Mouse (Mus musculus) gastrocnemius, postnatal 36 days (tissue): ENCODE measurements around the gene Gm26897. TPM values are rescaled to one million over a fixed set of nuclear protein-coding genes. Genes with fewer than 3 reads are reported as not detected.
A peak's percentile ranks its signal among the peaks of the same experiment; 100 is the strongest.

ENCODE experiments used
- DNase-seq, 2 experiments: peaks; one replicate each; pipeline ENCODE4 v3.0.0; 2022
- intact Hi-C: fragments of 180-260 bp; cut with DNase I; formaldehyde crosslinking; loops from one replicate; pipeline ENCODE4 v1.15.1; 2025
- total RNA-seq, 2 experiments: library from RNA; stranded (reverse); gene quantifications; 2 replicates each; pipeline ENCODE4 v1.2.3; 2021

The Gm26897 gene
- total RNA-seq, 2 experiments from 2014 or later = not detected

DNA sequence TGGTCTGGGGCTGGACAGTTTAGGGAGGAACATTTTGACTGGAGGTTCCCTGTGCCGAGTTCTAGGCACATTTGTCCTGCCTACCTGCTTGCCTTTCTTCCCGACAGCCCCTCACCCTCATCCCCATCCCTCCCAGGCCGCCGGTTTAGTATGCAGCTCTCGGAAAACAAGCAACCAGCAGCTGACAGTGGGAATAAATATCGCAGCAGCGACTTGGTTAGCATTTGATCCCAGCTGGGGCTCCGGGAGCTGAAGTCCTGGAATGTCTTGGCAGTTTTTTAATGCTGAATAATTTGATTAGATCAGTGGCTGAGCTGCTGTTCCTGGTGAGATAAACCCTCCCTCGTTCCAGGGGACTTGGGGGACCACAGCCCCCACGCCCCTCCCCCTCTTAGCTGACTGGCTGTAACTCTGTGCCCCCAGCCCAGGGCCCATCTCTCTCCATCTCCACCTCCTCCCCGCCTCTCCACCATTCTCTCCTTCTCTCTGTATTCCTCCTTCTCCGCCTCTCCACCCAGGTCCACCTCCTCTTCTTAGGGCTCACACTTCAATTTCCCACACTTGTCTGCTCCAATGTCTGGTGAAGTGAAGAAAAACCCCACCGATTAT, 8.7 kb downstream of the Gm26897 start:
- DNase-seq = no peak
- intact Hi-C loops = no loop called here

DNA sequence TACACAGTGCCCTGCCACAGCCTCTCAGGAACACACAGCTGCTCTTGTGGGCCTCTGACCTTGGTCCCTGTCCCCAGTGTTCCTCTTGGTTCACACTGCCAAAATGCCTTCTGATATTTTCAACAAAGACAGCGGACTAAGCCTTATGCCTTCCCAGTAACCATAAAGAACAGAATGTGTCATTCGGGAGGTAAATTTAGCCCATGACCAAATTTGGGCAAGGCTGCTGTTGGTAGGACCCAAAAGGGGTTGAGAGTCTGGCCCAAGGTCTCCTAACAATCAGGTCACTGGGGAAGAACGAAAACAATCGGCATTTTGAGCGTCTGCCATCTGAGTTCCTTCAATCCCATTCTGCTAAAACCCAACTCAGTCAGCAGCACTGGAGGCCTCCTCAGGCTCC, 15.9 kb downstream of the Gm26897 start:
- DNase-seq = no peak
- intact Hi-C loops = no loop called here

DNA sequence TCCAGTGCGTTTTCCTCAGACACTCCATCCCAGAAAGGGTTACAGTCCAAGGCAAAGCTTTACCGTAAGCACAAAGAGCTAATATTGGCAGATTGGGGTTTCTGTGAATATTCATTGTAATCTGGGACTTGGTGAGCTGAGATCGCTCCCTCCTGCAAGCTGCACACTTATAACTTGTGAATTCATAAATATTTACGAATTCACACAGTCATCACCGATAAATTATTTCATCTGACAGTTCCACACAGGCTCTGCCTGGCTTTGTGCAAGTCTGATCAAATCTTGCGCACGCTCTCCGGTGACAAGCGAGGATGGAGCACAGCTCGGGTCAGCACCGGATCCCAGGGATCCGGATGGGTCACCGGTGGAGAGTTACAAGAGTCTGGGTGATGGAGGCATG, 16.4 kb downstream of the Gm26897 start:
- DNase-seq = no peak
- intact Hi-C loops = no loop called here

DNA sequence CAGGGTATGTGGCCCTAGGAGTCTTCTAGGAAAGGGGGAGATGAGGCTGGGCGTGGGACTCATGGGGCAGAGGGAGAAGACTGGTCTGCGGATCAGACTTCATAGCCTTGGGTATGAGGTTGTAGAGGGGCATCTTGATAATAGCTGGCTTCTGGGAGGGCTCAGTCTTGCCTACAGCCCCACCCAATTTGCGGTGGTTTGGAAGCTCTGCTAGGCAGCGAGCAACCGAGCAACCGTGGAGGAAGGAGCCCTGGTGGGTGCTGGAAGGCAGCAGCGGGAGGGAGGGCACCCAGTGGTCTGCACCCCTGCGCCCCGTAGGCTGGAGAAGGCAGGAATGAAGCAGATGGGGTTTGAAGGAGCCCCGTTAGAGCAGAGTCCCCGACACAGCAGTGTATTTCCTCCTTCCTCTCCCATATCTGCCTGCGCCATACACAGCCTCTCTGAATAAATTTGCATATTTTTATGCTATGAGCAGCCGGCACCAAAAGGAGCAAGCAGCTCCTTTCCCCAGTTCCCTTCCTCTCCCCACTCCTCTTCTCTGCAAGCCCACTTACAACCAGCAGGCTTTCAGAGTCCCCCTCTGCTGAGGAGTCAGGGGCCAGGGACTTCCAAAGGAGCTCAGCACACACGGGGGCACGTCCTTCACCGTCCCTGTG, 20.9 kb downstream of the Gm26897 start:
- no peak for DNase-seq
- intact Hi-C loops = no loop called here

DNA sequence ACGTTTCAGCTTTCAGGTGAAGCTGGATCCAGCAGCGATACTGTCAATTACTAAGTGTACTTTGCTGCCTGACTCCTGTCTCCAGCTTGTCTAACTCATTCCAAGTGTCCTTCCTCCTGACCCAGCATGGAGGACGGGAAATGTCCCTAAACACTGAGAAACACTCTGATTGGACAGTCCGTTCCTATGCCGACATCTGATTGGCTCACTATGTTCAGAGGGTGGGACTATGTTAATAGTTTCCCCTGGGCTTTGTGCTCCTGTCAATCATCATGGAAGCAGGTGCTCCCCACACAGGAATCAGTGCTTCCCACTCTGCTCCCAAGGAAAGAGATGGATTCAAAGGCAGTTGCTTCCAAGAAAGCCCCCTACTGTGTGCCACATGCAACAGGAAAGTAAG, 21.6 kb downstream of the Gm26897 start:
- intact Hi-C loops = no loop called here
- DNase-seq = no peak

DNA sequence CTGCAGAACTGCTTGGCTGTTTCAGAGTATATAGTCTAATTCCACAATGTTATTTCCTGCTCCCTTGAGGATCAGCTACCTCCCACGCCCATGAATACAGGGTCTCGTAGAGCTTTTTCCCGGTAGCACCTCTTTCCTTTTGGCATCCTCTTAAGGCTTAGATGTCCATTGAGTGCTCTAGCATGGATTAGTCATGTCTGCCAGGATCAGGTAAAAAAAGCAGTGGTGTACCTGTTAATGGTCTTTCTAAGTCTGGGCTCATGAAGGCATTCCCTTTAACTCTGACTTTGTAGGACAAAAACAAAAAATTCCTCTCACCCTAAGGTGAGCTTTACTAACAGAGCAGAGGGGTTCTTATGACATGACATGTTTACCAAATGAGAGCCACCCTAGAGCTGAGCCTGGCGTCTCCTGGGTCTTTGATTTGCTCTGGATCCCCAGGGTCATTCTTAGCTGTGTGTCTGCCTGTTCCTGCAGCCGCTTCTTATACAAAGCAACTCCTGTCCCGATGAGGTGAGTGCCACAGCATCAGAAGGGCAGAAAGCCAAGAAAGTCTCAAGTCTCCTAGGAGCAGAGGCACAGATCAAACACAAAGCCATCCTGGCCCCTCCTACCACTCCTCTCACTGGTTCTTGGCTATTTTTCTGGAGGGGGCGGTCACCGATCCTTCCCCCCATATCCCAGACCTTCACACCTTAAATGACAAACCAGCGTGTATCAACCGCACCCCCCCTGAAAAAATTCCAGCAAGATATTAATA, 27.2 kb downstream of the Gm26897 start:
- DNase-seq = no peak
- intact Hi-C loops = no loop called here

DNA sequence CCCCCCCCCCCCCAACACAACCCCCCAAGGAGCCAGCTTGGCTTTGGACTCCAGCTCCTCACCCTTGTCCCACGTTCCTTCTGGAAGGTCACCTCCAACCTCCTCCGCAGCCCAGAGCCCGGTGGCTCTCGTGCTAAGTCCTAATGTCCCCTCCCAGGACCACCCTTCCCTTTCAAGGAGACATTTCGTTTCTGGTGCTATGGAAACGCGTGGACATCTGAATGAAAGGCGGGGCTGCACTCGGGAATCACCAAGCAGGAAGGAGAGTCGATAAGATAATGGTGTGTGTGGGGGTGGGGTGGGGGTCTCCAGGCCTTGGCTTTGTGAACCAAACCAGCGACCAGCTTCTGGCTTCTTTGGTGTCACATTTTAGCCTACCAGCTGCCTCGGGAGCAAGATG, 27.9 kb downstream of the Gm26897 start:
- intact Hi-C loops = no loop called here
- no peak for DNase-seq

DNA sequence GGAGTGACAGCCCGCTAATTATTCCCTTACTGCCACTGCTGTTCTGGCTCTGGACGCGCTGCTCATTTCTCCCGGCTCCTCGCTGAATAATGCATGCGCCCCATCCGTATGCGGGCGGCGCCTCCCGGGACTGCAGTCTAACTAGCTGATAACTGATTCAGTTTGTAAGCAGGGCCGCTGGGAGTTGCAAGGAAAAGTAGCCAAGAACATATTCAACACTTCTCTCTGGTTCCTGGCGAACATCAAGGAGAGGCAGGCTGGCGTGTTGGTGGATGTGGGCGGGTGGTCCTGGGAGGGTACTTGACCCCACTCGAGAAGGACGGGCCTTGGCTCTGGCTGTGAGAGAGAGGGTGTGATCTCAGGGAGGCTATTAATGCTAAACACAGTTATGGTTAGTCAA, 28.4 kb downstream of the Gm26897 start:
- DNase-seq = peak; percentile 49 to 53
- intact Hi-C loops = no loop called here

DNA sequence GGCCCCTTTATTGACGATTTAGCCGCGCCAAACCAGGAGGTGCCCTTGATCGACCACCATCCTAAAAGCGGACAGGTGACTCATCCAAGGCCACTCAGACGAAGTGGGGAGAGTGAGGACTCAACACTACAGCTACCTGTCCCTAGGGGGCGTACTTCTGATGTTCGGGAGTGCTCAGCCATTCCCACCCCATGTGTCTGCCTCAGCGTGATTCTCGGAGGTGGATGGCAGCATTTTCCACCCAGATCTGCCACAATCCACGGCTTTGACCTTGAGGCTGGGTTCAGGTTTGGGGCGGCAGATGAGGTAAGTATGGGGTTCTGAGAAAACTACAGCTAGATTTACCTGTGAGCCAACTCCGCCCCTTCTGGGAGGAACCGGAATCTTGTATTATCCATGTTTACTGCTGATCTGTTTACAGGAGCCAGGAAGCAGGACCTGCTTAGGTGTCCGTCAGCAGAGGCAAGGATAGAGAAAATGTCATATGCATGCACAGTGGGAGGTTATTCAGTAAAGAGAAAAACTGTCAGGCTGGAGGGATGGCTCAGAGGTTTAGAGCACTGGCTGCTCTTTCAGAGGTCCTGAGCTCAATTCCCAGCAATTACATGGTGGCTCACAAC, 32.1 kb downstream of the Gm26897 start:
- no peak for DNase-seq
- intact Hi-C loops = no loop called here

DNA sequence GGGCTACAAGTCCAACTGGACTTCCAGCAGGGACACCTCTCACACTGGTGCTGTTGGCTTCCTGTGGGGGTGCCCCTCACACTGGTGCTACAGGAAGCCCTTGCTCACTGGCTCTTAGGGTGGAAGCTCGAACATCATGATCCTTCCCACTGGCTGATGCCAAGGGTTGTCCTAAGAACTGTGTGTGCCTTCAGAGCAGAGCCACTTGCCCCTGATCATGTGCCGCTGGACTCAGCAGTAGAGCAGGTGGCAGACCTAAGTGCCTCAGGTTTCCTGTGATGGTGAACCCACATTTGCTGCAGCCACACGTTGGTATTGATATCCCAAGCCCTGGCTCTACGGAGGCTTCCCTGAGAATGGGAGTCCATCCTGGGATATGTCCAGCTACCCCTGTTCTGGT, 33.0 kb downstream of the Gm26897 start:
- intact Hi-C loops = no loop called here
- DNase-seq = no peak

DNA sequence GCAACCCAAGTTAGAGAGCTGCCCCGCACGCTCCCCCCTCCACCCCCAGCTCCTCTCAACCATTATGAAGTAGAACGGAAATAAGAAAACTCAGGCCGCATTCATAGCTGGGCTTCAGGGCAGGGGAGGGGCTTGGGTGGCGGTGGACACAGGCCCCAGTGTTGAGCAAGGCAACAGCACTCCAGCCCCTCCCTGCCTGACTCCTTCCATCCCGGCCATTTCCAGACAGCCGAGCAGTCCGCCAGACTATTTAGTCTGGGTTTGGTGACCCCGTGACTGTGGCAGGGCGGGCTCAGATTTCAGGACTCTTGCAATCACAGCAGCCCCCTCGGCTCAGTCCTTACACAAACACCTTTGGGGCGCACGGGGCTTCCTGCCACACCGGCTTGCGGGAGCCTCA, 36.5 kb downstream of the Gm26897 start:
- peak; percentile 57 to 69 for DNase-seq
- intact Hi-C loops = no loop called here

DNA sequence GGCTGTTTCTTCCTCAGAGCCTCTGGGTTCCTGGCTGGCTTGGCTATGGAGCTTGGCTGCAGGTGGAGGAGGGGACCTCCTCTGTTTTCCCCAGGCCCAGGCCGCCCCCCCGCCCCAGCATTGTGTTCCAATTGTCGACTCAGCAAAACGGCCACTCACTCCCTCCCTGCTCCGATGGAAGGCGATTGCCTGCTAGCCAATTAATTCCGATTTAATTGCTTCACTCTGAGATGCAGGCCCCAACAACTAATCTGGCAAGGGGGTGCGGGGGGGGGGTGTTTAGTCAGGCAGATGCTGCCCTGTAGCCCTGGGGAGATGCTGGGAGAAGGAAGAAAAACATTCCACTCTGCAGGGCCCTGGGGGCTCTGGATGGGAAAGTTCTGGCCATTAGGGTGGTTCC, 38.4 kb downstream of the Gm26897 start:
- DNase-seq = no peak
- intact Hi-C loops = no loop called here

DNA sequence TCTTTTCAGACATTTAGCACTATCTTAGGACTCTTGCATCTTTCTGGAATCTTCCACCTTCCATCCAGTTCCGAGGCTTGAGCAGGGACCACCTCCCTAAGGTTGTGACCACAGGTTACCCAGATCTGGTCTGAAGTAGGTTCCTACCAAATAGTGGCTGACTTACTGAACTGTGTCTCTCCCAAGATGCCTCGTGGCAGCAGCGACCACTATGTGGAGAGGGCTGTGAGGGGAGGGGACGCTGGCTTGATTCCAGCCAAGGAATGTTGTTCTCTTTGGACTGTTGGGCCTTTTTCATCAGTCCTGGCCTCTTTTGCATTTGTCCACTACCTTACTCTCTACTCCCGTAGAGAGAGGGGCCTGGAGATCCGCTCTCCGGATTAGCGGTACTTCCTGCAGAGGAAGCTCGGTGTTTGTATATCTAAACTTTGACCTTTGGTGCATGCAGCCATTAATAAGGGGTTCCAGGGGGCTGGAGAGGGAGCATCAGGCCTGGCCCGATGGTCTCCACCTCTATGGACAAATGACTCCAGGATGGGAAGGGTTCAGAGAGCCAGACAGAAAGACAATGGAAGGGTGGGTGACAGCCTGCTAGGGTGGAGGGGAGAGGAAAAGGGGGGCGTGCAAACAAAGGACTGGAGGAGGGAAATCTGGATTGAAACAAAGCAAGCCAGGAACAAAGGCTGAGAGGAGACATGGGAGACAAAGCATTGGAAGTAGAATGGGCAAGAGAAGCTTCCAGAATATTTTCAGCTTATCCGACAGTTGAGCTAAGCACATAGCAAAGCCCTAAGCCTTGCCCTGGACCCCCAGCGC, 39.1 kb downstream of the Gm26897 start:
- no peak for DNase-seq
- intact Hi-C loops = no loop called here

DNA sequence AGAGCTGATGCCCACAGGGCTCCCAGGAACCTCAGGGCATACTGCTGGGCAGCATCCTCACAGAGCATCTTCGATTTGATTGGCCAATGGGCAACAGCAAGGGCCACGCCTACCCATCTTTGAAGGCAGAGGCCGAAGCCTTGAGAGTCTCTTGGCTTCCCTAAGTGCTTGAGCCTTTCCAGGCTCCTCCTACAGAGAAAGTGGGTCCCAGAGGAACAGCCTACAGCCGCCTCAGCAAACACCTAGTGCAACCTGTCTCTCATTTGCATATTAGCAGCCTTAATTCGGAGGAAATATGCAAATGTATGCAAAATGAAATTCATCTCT, 39.6 kb downstream of the Gm26897 start:
- intact Hi-C loops = no loop called here

DNA sequence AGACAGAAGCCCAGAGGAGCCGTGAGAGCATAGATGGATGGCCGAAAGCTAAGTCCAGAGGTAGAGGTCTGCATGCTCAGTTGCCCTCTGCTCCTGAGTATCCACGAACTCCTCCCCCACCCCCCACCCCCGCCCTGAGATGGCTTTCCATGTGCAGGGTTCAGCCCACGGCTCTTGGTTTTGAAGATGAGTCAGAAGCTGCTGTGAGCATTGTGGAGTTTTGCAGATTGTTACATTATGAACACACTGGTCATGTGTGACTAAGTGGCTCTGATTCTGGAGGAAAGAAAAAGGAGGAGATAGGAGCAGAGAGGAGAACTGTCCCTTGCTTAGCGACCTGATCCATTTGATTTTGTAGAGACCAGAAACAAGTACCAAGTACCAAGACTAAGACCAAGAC, 42.5 kb downstream of the Gm26897 start:
- DNase-seq = no peak
- intact Hi-C loops = no loop called here

More for the DNA sequence above, 39.6 kb downstream of the Gm26897 start:
- no peak for DNase-seq

DNA sequence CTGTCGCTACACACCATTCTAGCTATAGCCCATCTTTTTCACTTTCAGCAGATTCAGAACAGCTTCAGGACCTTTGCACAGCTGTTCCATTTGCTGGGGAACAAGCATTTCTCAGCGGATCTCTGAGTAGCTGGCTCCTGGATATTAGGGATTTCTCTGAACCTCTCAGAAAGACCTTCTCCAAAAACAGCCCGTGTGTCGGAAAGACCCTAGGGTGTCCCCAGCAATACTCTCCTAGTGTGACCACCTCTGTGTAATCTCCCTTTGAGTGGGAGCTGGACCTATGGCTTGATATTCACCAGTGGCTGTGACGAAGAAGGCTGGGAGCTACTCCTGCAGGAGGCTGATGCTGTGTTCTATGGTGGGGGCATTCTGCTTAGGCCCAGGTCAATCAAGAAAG, 44.4 kb downstream of the Gm26897 start:
- intact Hi-C loops = no loop called here
- DNase-seq = no peak

DNA sequence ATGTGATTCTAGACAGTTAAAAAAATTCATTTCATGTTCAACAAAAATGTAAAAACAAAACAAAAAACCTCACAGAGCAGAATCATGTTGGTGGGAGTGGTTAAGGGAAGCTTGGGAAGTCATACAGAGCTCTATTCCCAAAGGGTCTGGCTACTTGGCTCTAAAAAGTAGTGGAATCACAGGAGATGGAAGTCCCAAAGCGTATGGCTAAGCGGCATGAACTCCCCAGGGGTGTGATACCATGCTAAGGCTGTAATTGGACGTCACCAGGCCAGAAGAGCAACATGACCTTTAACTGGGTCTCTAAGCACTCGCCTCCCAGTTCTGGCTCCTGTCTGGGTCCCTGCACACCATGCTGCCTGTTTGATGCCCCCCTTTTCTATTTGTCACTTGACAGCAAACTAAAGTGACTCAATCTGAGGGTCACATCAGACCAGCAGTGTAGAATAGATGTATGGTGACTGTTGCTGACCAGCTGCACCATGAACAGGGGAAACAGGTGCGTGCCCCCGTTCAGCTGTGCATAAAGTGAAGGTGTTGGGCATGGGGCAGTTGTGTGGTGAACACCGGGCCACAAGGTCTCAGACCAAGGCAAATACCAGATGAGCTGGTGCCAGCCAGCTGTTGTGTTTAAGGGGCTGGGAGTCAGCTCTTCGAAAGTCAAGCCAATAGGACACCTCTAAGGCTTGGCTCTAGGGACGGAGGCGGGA, 46.2 kb downstream of the Gm26897 start:
- intact Hi-C loops = no loop called here
- DNase-seq = no peak
